Mouse (Mus musculus) CH12.LX (cell line): ENCODE measurements at regions not wholly inside any gene's neighbourhood (a gene's known extent, or its start where the extent isn't known, plus 50 kb on each side); places are given as distances from the start of the nearest gene placed in this dataset.

Experiments used
- CHD2 ChIP-seq: IDR thresholded peaks from 2 replicates; pipeline ENCODE4 v1.6.1; 2011; ENCODE audit warnings: low read length, improper control_type of control experiment
- CTCF ChIP-seq, 2 experiments: IDR thresholded peaks in 1 of 2; conservative IDR thresholded peaks in 1 of 2; 2 replicates each; pipeline ENCODE4 v1.5.1; 2011 to 2012; ENCODE audit warnings: low read depth in 2 of 2, low read length in 2 of 2, improper control_type of control experiment in 1 of 2, inconsistent platforms in 1 of 2, mild to moderate bottlenecking in 1 of 2, moderate library complexity in 1 of 2
- JUND ChIP-seq: conservative IDR thresholded peaks from 2 replicates; pipeline ENCODE4 v1.6.1; 2011; ENCODE audit warnings: low read depth, low read length, improper control_type of control experiment
- MAX ChIP-seq: IDR thresholded peaks from 2 replicates; pipeline ENCODE4 v1.6.1; 2011; ENCODE audit warnings: low read length, improper control_type of control experiment
- NRF1 ChIP-seq: IDR thresholded peaks from 2 replicates; pipeline ENCODE4 v1.6.1; 2014; ENCODE audit warnings: low read depth, mild to moderate bottlenecking, inconsistent platforms, low read length, improper control_type of control experiment, moderate library complexity
- POLR2A ChIP-seq: IDR thresholded peaks from 2 replicates; pipeline ENCODE4 v1.6.1; 2011; ENCODE audit warnings: low read depth, mild to moderate bottlenecking, improper control_type of control experiment, low read length
- SMC3 ChIP-seq: IDR thresholded peaks from 2 replicates; pipeline ENCODE4 v1.6.1; 2011; ENCODE audit warnings: low read depth, low read length, improper control_type of control experiment
- TBP ChIP-seq: conservative IDR thresholded peaks from 2 replicates; pipeline ENCODE4 v1.6.1; 2011; ENCODE audit warnings: low read depth, low read length, improper control_type of control experiment
- TCF12 ChIP-seq: IDR thresholded peaks from 2 replicates; pipeline ENCODE4 v1.6.1; 2014; ENCODE audit warnings: low read depth, mild to moderate bottlenecking, inconsistent platforms, low read length, improper control_type of control experiment
- ZKSCAN1 ChIP-seq: IDR thresholded peaks from 2 replicates; pipeline ENCODE4 v1.6.1; 2012; ENCODE audit warnings: low read depth, inconsistent platforms, low read length, improper control_type of control experiment, borderline replicate concordance

DNA sequence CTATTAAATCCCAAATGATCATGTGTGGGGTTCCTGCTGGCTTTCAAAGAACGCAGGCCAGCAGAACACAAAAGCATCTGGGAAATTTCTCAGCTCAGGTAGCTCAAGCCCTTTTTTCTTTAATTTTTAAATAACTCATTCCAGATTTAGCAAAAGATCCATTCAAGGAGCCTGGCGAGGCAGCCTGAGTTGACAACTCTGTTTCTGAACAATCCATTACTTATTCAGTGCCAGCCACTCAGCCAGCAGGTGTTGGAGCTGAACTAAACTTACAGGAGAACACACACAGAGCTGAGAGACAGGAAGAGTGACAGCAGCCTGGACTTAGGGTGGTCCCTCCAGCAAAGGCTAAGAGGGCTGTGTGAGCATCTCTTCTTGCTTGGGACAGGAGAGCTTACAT is 98.3 kb downstream of the Fam43a start:
- TF ChIP-seq CTCF (conservative IDR thresholded peaks at IDR 0.05 in 1 of 2, IDR thresholded peaks at IDR 0.05 in 1 of 2; ENCODE audit: low read depth in 2 of 2, low read length in 2 of 2) (no peak), NRF1 (no peak), POLR2A (no peak), CHD2 (no peak), TBP (no peak), TCF12 (no peak), SMC3 (no peak), MAX (no peak), JUND (no peak), ZKSCAN1 (no peak)
